Mouse (Mus musculus): ENCODE measurements around the gene Gna15. TPM values are rescaled to one million over a fixed set of nuclear protein-coding genes. Genes with fewer than 3 reads are reported as not detected.

Gene Gna15
- polyA plus RNA-seq, 1 experiment = not detected

GRCm38 (mm10) chr10:81474461-81474860 is 49.6 kb downstream of the Gna15 start:
- H3K4me1 ChIP-seq (ENCODE audit: control insufficient read depth, insufficient read depth, low read length) = no peaks in the 10 kb centered on the region
- no peak overlapping the region for H3K27ac ChIP-seq (ENCODE audit: insufficient read depth, low read length)
- H3K4me3 ChIP-seq (ENCODE audit: insufficient read depth, low read length) = no peak overlapping the region
- TF ChIP-seq POLR2A (IDR thresholded peaks at IDR 0.05; ENCODE audit: low read depth, low read length) (no peak), CTCF (IDR thresholded peaks at IDR 0.05; ENCODE audit: borderline replicate concordance, insufficient read depth, low read length) (no peak)

DNA sequence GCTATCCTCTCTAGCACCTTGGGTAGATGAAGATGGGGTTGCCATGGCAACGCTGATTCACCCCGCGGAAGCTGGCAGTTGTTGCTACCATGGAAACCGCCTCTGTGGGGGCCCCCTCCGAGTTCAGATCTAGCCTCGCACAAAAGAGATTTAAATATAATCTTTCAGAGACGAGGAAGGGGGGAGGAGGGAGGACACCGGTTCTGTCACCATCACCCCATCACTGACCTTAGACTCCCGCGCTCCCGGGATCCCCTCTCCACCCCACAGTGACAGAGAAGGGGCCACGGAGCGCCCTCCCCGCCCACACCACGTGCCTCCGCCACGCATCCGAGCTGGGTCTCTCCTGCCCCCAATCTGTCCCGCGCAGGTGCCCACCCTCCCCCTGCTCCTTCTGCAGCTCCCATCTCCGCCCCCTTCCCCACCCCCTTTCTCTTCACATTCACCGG is 51.0 kb downstream of the Gna15 start:
- no peaks in the 10 kb centered on the region for H3K4me1 ChIP-seq (ENCODE audit: control insufficient read depth, insufficient read depth, low read length)
- no peak overlapping the region for H3K4me3 ChIP-seq (ENCODE audit: insufficient read depth, low read length)
- no peak for TF ChIP-seq POLR2A (IDR thresholded peaks at IDR 0.05; ENCODE audit: low read depth, low read length)
- no peak for TF ChIP-seq CTCF (IDR thresholded peaks at IDR 0.05; ENCODE audit: borderline replicate concordance, insufficient read depth, low read length)
- no peak overlapping the region for H3K27ac ChIP-seq (ENCODE audit: insufficient read depth, low read length)

GRCm38 (mm10) chr10:81472403-81473002 is 51.5 kb downstream of the Gna15 start:
- Histone ChIP-seq H3K4me3 (ENCODE audit: insufficient read depth, low read length) (no peak overlapping the region), H3K4me1 (ENCODE audit: control insufficient read depth, insufficient read depth, low read length) (no peaks in the 10 kb centered on the region)
- TF ChIP-seq POLR2A (IDR thresholded peaks at IDR 0.05; ENCODE audit: low read depth, low read length) (no peak), CTCF (IDR thresholded peaks at IDR 0.05; ENCODE audit: borderline replicate concordance, insufficient read depth, low read length) (no peak)

DNA sequence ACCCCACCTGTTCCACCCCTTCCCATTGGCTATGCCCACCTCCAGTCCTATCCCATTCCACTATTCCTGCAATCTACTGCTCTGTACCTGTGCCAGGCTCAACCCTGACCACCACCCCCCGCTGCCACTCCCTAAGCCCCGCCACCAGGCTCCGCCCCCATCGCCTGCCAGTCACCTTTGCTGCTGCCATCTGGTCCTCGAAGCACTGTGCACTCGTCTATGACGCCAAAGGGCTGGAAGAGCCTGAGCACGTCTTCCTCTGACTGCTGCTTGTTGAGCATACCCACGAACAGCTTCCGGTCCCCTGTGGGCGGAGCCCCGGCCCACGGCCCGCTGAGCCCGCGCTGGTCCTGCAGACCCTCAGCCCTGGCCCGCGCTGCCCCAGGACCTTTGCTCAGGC is 53.6 kb downstream of the Gna15 start:
- Histone ChIP-seq H3K4me1 (ENCODE audit: control insufficient read depth, insufficient read depth, low read length) (no peaks in the 10 kb centered on the region), H3K4me3 (ENCODE audit: insufficient read depth, low read length) (no peak overlapping the region), H3K27ac (ENCODE audit: insufficient read depth, low read length) (no peak overlapping the region)
- TF ChIP-seq POLR2A (IDR thresholded peaks at IDR 0.05; ENCODE audit: low read depth, low read length) (no peak), CTCF (IDR thresholded peaks at IDR 0.05; ENCODE audit: borderline replicate concordance, insufficient read depth, low read length) (no peak)

More at GRCm38 (mm10) chr10:81472403-81473002, 51.5 kb downstream of the Gna15 start:
- H3K27ac ChIP-seq (ENCODE audit: insufficient read depth, low read length) = no peak overlapping the region

- no peak for TF ChIP-seq CTCF (IDR thresholded peaks at IDR 0.05; ENCODE audit: borderline replicate concordance, insufficient read depth, low read length)
- no peak for TF ChIP-seq POLR2A (IDR thresholded peaks at IDR 0.05; ENCODE audit: low read depth, low read length)
- Histone ChIP-seq H3K4me3 (ENCODE audit: insufficient read depth, low read length) (no peak overlapping the region), H3K27ac (ENCODE audit: insufficient read depth, low read length) (no peak overlapping the region), H3K4me1 (ENCODE audit: control insufficient read depth, insufficient read depth, low read length) (no peaks in the 10 kb centered on the region)
Observed at GRCm38 (mm10) chr10:81469253-81469652, 54.8 kb downstream of the Gna15 start.

DNA sequence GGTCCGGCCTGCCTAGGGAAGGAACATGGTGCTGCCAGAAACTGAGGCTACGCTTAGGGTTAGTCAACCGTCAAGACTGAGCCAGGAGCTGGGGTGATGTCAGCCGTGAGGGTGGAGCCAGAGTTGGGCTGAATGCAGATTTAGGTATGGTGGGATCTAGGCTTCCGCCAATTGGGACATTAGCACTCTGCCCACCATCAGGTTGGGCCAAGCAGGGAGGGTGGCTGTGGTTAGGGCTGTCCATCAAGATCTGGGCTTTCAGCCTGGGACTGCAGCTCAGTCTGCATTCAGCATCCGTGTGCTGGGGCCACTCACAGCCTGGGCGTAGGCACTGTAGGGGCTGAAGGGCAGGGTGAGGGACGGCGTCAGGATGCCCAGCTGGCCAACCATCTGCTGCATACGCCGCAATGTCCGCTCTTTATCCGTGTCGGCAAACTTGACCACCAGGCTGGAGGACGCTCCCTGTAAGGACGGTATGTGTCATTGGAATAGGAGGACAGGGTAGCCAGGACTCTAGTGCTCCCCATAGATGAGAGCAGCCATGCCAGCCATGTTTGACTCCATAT is 56.3 kb downstream of the Gna15 start:
- no peaks in the 10 kb centered on the region for H3K4me1 ChIP-seq (ENCODE audit: control insufficient read depth, insufficient read depth, low read length)
- no peak overlapping the region for H3K4me3 ChIP-seq (ENCODE audit: insufficient read depth, low read length)
- no peak overlapping the region for H3K27ac ChIP-seq (ENCODE audit: insufficient read depth, low read length)
- TF ChIP-seq POLR2A (IDR thresholded peaks at IDR 0.05; ENCODE audit: low read depth, low read length) = no peak
- no peak for TF ChIP-seq CTCF (IDR thresholded peaks at IDR 0.05; ENCODE audit: borderline replicate concordance, insufficient read depth, low read length)

DNA sequence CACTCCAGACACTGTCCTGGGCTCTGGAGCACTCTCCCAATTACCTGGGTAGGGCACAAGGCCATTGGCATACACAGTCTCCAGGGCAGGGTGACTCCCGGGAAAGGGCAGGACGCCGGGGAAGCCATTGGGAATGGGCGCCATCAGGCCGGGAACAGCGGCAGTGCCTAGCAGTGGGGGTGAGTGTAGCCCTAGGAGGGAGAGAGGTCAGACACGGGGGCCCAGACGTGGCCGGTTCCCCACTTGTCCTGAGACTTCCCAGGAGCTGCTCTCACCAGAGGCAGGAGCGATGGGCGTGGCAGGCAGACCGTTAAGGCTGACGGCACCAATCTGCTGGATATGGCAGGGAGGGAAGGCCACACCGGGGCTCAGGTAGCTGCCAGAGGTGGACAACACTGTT is 57.1 kb downstream of the Gna15 start:
- Histone ChIP-seq H3K4me1 (ENCODE audit: control insufficient read depth, insufficient read depth, low read length) (no peaks in the 10 kb centered on the region), H3K4me3 (ENCODE audit: insufficient read depth, low read length) (no peak overlapping the region), H3K27ac (ENCODE audit: insufficient read depth, low read length) (no peak overlapping the region)
- TF ChIP-seq CTCF (IDR thresholded peaks at IDR 0.05; ENCODE audit: borderline replicate concordance, insufficient read depth, low read length) (no peak), POLR2A (IDR thresholded peaks at IDR 0.05; ENCODE audit: low read depth, low read length) (no peak)

DNA sequence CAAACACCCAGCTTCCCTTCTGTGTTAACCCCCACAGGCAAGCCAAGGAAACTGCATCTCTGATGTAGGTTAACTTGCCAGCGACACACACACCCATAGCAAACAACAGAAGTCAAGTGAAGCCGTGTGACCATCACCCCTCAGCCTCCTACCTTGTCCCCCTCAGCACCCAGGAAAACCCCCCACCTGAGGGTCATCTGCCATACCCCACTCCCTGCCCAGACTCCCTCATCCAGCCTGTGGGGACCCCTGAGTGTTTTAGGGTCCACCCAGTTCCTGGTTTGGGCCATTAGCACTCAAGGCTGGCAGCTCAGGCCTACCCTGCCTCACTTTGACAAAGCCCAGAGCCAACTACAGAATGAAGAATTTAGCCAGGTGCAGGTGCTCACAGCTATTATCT is 58.0 kb downstream of the Gna15 start:
- TF ChIP-seq POLR2A (IDR thresholded peaks at IDR 0.05; ENCODE audit: low read depth, low read length) (no peak), CTCF (IDR thresholded peaks at IDR 0.05; ENCODE audit: borderline replicate concordance, insufficient read depth, low read length) (no peak)
- Histone ChIP-seq H3K4me1 (ENCODE audit: control insufficient read depth, insufficient read depth, low read length) (no peaks in the 10 kb centered on the region), H3K27ac (ENCODE audit: insufficient read depth, low read length) (no peak overlapping the region), H3K4me3 (ENCODE audit: insufficient read depth, low read length) (no peak overlapping the region)

DNA sequence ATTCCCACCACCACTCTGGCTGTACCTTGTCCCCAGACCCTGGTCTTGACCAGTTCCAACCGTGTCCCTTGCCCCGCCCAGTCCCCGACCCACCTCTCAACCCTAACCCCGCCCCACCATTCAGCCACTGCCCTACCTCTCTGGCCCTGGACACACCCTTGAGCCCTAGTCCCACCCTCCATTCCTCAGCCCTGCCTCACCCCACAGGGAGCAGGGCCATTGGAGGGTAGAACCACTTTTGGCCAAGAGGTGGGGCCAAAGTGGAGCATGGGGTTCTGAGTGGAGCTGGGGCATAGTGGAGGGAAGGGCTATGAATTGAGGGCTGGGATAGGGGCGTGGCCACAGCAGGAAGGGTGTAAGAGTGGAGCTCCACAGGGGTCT is 58.8 kb downstream of the Gna15 start:
- TF ChIP-seq CTCF (IDR thresholded peaks at IDR 0.05; ENCODE audit: borderline replicate concordance, insufficient read depth, low read length) = no peak
- TF ChIP-seq POLR2A (IDR thresholded peaks at IDR 0.05; ENCODE audit: low read depth, low read length) = no peak
- Histone ChIP-seq H3K4me1 (ENCODE audit: control insufficient read depth, insufficient read depth, low read length) (no peaks in the 10 kb centered on the region), H3K4me3 (ENCODE audit: insufficient read depth, low read length) (no peak overlapping the region), H3K27ac (ENCODE audit: insufficient read depth, low read length) (no peak overlapping the region)

- Histone ChIP-seq H3K27ac (ENCODE audit: insufficient read depth, low read length) (no peak overlapping the region), H3K4me3 (ENCODE audit: insufficient read depth, low read length) (no peak overlapping the region), H3K4me1 (ENCODE audit: control insufficient read depth, insufficient read depth, low read length) (no peaks in the 10 kb centered on the region)
- TF ChIP-seq CTCF (IDR thresholded peaks at IDR 0.05; ENCODE audit: borderline replicate concordance, insufficient read depth, low read length) (no peak), POLR2A (IDR thresholded peaks at IDR 0.05; ENCODE audit: low read depth, low read length) (no peak)
Observed at GRCm38 (mm10) chr10:81464405-81465264, 59.4 kb downstream of the Gna15 start.
